In genomic region chr11:117434056-117434455, GRCm38 (mm10) we compare ENCODE assay signal across 15 mouse cellular contexts. TPM values are rescaled to one million over a fixed set of nuclear protein-coding genes. Genes with fewer than 3 reads are reported as not detected.
DNase-seq lines count a peak whose midpoint lies in the region; ATAC-seq and TF ChIP-seq lines count a peak whose summit lies in the region.
"Had no signal": no experiment of that assay in that cellular context is flagged by ENCODE, and none has a peak within 500 bp of the region (broad histone marks: within the 10 kb centered on the region; RNA-seq: fewer than 3 reads in every experiment).

No protein-coding gene starts in this region.

- no peaks in the 10 kb centered on the region for H3K36me3 ChIP-seq in forebrain, postnatal 0 days (ENCODE audit: insufficient read depth)
- H3K36me3 ChIP-seq in forebrain, embryonic 13.5 days (ENCODE audit: poor library complexity, severe bottlenecking): no peaks in the 10 kb centered on the region
- H3K36me3 ChIP-seq in liver, postnatal 0 days (replicated peaks; ENCODE audit: insufficient read depth, low read length): no peaks in the 10 kb centered on the region
- no peaks in the 10 kb centered on the region for H3K36me3 ChIP-seq in liver, embryonic 11.5 days (ENCODE audit: control insufficient read depth, insufficient read depth, low read length)
- H3K36me3 ChIP-seq in limb, embryonic 10.5 days: no peaks in the 10 kb centered on the region
- H3K36me3 ChIP-seq in hindbrain, embryonic 10.5 days: no peaks in the 10 kb centered on the region
- H3K36me3 ChIP-seq: G1E; hindbrain, embryonic 13.5 days; liver, embryonic 13.5 days had no signal

- DNase-seq in forebrain, postnatal 0 days: no peak
- no peak for DNase-seq in liver, postnatal 0 days
- DNase-seq in liver, embryonic 11.5 days (ENCODE audit: low spot score): no peak
- DNase-seq in A20 (ENCODE audit: low read depth, low spot score): peak; percentile 46
- peak; percentile 12 for DNase-seq in brain, adult 2 months (ENCODE audit: low read depth, low spot score)
- no peak for DNase-seq in limb, embryonic 10.5 days (ENCODE audit: low spot score)
- no peak for DNase-seq in hindbrain, embryonic 10.5 days (ENCODE audit: low spot score)
- DNase-seq: liver, embryonic 13.5 days had no signal

- TF ChIP-seq EP300 in liver, postnatal 0 days (IDR thresholded peaks at IDR 0.05; ENCODE audit: low read depth): no peak

- no peak overlapping the region for H3K9ac ChIP-seq in forebrain, postnatal 0 days
- H3K9ac ChIP-seq in forebrain, embryonic 13.5 days: no peak overlapping the region
- H3K9ac ChIP-seq in liver, postnatal 0 days (replicated peaks): no peak overlapping the region
- H3K9ac ChIP-seq in liver, embryonic 11.5 days (ENCODE audit: low read depth, low read length): no peak overlapping the region
- H3K9ac ChIP-seq: hindbrain, embryonic 13.5 days; liver, embryonic 13.5 days had no signal

- ATAC-seq in forebrain, postnatal 0 days: no peak
- ATAC-seq in forebrain, embryonic 13.5 days: no peak
- ATAC-seq in liver, postnatal 0 days: no peak
- no peak for ATAC-seq in liver, embryonic 11.5 days (replicated peaks; ENCODE audit: low FRiP score)

- no peaks in the 10 kb centered on the region for H3K9me3 ChIP-seq in forebrain, postnatal 0 days (ENCODE audit: low read length)
- no peaks in the 10 kb centered on the region for H3K9me3 ChIP-seq in forebrain, embryonic 13.5 days (replicated peaks)
- peaks cover 4% of the 10 kb centered on the region; the same call in 1 of the 2 replicates for H3K9me3 ChIP-seq in liver, postnatal 0 days (ENCODE audit: low read length)
- no peaks in the 10 kb centered on the region for H3K9me3 ChIP-seq in liver, embryonic 11.5 days (ENCODE audit: control insufficient read depth, low read length)
- H3K9me3 ChIP-seq in limb, embryonic 10.5 days (replicated peaks): no peaks in the 10 kb centered on the region
- peaks cover 7% of the 10 kb centered on the region; the same call in 1 of the 2 replicates for H3K9me3 ChIP-seq in hindbrain, embryonic 10.5 days
- H3K9me3 ChIP-seq: G1E; hindbrain, embryonic 13.5 days; liver, embryonic 13.5 days had no signal

- H3K27ac ChIP-seq in forebrain, postnatal 0 days (ENCODE audit: low read depth, low read length): no peak overlapping the region
- no peak overlapping the region for H3K27ac ChIP-seq in forebrain, embryonic 13.5 days
- no peak overlapping the region for H3K27ac ChIP-seq in liver, postnatal 0 days (ENCODE audit: low read depth)
- H3K27ac ChIP-seq in liver, embryonic 11.5 days (ENCODE audit: low read depth, low read length): no peak overlapping the region
- H3K27ac ChIP-seq in limb, embryonic 10.5 days: no peak overlapping the region
- H3K27ac ChIP-seq in hindbrain, embryonic 10.5 days: no peak overlapping the region
- H3K27ac ChIP-seq: hindbrain, embryonic 13.5 days; liver, embryonic 13.5 days had no signal

- peaks cover 22% of the 10 kb centered on the region for H3K4me1 ChIP-seq in forebrain, postnatal 0 days (ENCODE audit: insufficient read depth)
- peaks cover 43% of the 10 kb centered on the region for H3K4me1 ChIP-seq in forebrain, embryonic 13.5 days
- H3K4me1 ChIP-seq in liver, postnatal 0 days (ENCODE audit: insufficient read depth): no peaks in the 10 kb centered on the region
- H3K4me1 ChIP-seq in liver, embryonic 11.5 days (replicated peaks; ENCODE audit: control insufficient read depth, insufficient read depth, low read length): no peaks in the 10 kb centered on the region
- H3K4me1 ChIP-seq in limb, embryonic 10.5 days: peaks cover 30% of the 10 kb centered on the region
- H3K4me1 ChIP-seq in hindbrain, embryonic 10.5 days (replicated peaks): peaks cover 58% of the 10 kb centered on the region
- H3K4me1 ChIP-seq: liver, embryonic 13.5 days had no signal

- no peaks in the 10 kb centered on the region; the same call in 1 of the 2 replicates for H3K27me3 ChIP-seq in forebrain, postnatal 0 days (ENCODE audit: insufficient read depth, low read length)
- H3K27me3 ChIP-seq in forebrain, embryonic 13.5 days: peaks cover 7% of the 10 kb centered on the region
- peaks cover 22% of the 10 kb centered on the region; the same call in 1 of the 2 replicates for H3K27me3 ChIP-seq in liver, postnatal 0 days (ENCODE audit: insufficient read depth, low read length)
- peaks cover 35% of the 10 kb centered on the region for H3K27me3 ChIP-seq in liver, embryonic 11.5 days (replicated peaks; ENCODE audit: control insufficient read depth, insufficient read depth, low read length)
- H3K27me3 ChIP-seq in limb, embryonic 10.5 days (ENCODE audit: low read depth, poor library complexity, severe bottlenecking): peaks cover 79% of the 10 kb centered on the region
- peaks cover 53% of the 10 kb centered on the region for H3K27me3 ChIP-seq in hindbrain, embryonic 10.5 days (ENCODE audit: insufficient read depth, poor library complexity, severe bottlenecking)

- H3K4me2 ChIP-seq in forebrain, postnatal 0 days (ENCODE audit: low read depth): no peak overlapping the region
- no peak overlapping the region for H3K4me2 ChIP-seq in forebrain, embryonic 13.5 days
- no peak overlapping the region for H3K4me2 ChIP-seq in liver, postnatal 0 days (ENCODE audit: low read depth, low read length)
- no peak overlapping the region for H3K4me2 ChIP-seq in liver, embryonic 11.5 days
- H3K4me2 ChIP-seq: hindbrain, embryonic 13.5 days; liver, embryonic 13.5 days had no signal

- no peak overlapping the region for H3K4me3 ChIP-seq in forebrain, postnatal 0 days (ENCODE audit: low read depth, low read length)
- no peak overlapping the region for H3K4me3 ChIP-seq in forebrain, embryonic 13.5 days
- no peak overlapping the region for H3K4me3 ChIP-seq in liver, postnatal 0 days (ENCODE audit: low read depth, low read length)
- no peak overlapping the region for H3K4me3 ChIP-seq in liver, embryonic 11.5 days (ENCODE audit: low read depth, low read length)
- no peak overlapping the region for H3K4me3 ChIP-seq in limb, embryonic 10.5 days
- H3K4me3 ChIP-seq in hindbrain, embryonic 10.5 days: no peak overlapping the region
- H3K4me3 ChIP-seq: hindbrain, embryonic 13.5 days; liver, embryonic 13.5 days had no signal

- peak; percentile 72 for TF ChIP-seq CTCF in forebrain, postnatal 0 days (IDR thresholded peaks at IDR 0.05; ENCODE audit: low read depth)
- peak; percentile 59 for TF ChIP-seq CTCF in liver, postnatal 0 days (IDR thresholded peaks at IDR 0.05; ENCODE audit: low read depth)

RNA-seq across cellular contexts. Expression of gene Gm11733, which starts 50.1 kb away (rescaled TPM):
- 0.14 and 0.23 TPM in 2 replicates for total RNA-seq in forebrain, postnatal 0 days (2014; rRNA removed)
- 0.08 and 0.18 TPM in 2 replicates for polyA plus RNA-seq in forebrain, postnatal 0 days (2015; fragmentation: Nextera tagmentation; extraction: Ambion mirVana)
- polyA plus RNA-seq in forebrain, embryonic 13.5 days (2015; fragmentation: Nextera tagmentation; extraction: Ambion mirVana): 0.08 TPM in 1 of 2 replicates, not detected in the other
- polyA plus RNA-seq in liver, postnatal 0 days (2015; fragmentation: Nextera tagmentation; extraction: Ambion mirVana): not detected in 2 replicates
- polyA plus RNA-seq in liver, embryonic 11.5 days (2014; fragmentation: Nextera tagmentation; extraction: Ambion mirVana): not detected in 2 replicates
- not detected in 2 replicates for polyA plus RNA-seq in limb, embryonic 10.5 days (2016; fragmentation: Nextera tagmentation; extraction: Ambion mirVana)
- polyA plus RNA-seq in hindbrain, embryonic 10.5 days (2016; fragmentation: Nextera tagmentation; extraction: Ambion mirVana): not detected in 2 replicates
- total RNA-seq: adrenal gland, postnatal 4 days; gastrocnemius, postnatal 4 days had no signal
- polyA plus RNA-seq: G1E; hindbrain, embryonic 13.5 days; large intestine, adult 2 months; liver, embryonic 13.5 days; stomach, embryonic 14.5 days had no signal

Comparison
In these comparisons a context has a peak if more than half of its experiments do, and no peak if none do; other contexts are left out.
1. DNase-seq: peak in A20 (single experiment) and brain, adult 2 months (single experiment); none in forebrain, postnatal 0 days (single experiment), liver, postnatal 0 days (single experiment), liver, embryonic 11.5 days (single experiment), limb, embryonic 10.5 days (single experiment) and hindbrain, embryonic 10.5 days (single experiment).